Mouse (Mus musculus) neural tube, embryonic 13.5 days (tissue): ENCODE data around the gene Nbas. TPM values are rescaled to one million over a fixed set of nuclear protein-coding genes. Genes with fewer than 3 reads are reported as not detected.

ENCODE experiments used
- ATAC-seq: fragments of 200-750 bp; cut with Nextera tagmentation; 2 replicates; pipeline ENCODE4 v1.8.0; 2017; ENCODE audit warnings: low read depth, mild to moderate bottlenecking, moderate TSS enrichment, moderate library complexity
- H3K27ac ChIP-seq: fragments of 300-500 bp; sonication (generic); replicated peaks from 2 replicates; pipeline ENCODE4 v1.5.1; 2015; ENCODE audit warnings: moderate library complexity, mild to moderate bottlenecking, inconsistent platforms
- H3K27me3 ChIP-seq: fragments of 300-500 bp; sonication (generic); 2 replicates; pipeline ENCODE4 v1.6.1; 2015; ENCODE audit warnings: mild to moderate bottlenecking, inconsistent platforms
- H3K36me3 ChIP-seq: fragments of 300-500 bp; sonication (generic); 2 replicates; pipeline ENCODE4 v1.6.1; 2015; ENCODE audit warnings: mild to moderate bottlenecking, inconsistent platforms
- H3K4me1 ChIP-seq: fragments of 300-500 bp; sonication (generic); replicated peaks from 2 replicates; pipeline ENCODE4 v1.6.1; 2015; ENCODE audit warnings: inconsistent platforms
- H3K4me2 ChIP-seq: fragments of 300-500 bp; sonication (generic); 2 replicates; pipeline ENCODE4 v1.6.1; 2015; ENCODE audit warnings: inconsistent platforms, mild to moderate bottlenecking, moderate library complexity
- H3K4me3 ChIP-seq: fragments of 300-500 bp; sonication (generic); 2 replicates; pipeline ENCODE4 v1.5.1; 2015; ENCODE audit warnings: mild to moderate bottlenecking, inconsistent platforms
- H3K9ac ChIP-seq: fragments of 300-500 bp; sonication (generic); 2 replicates; pipeline ENCODE4 v1.6.1; 2015; ENCODE audit warnings: moderate library complexity, mild to moderate bottlenecking, inconsistent platforms
- H3K9me3 ChIP-seq: fragments of 300-500 bp; sonication (generic); 2 replicates; pipeline ENCODE4 v1.6.1; 2016; ENCODE audit warnings: inconsistent platforms
- WGBS: fragments of 180-500 bp; shearing (Covaris S2); methylation state at CpG from one replicate; pipeline ENCODE4 v1.1.7; 2015; 5-methylcytosine and 5-hydroxymethylcytosine counted together
- polyA plus RNA-seq: library from polyadenylated mRNA; unstranded; fragments of >200 nt; fragmentation: Nextera tagmentation; extraction: Ambion mirVana; gene quantifications from 2 replicates; pipeline ENCODE4 v1.2.1, GENCODE M21; 2015

Gene Nbas
- polyA plus RNA-seq, 1 experiment from 2014 or later: 15.1 TPM

GRCm38 (mm10) chr12:13486278-13486677 is 217.3 kb downstream of the Nbas start:
- H3K4me1 ChIP-seq: no peaks in the 10 kb centered on the region
- no peak overlapping the region for H3K9ac ChIP-seq
- no peak for ATAC-seq
- WGBS: 92% methylated on average over 3 of the region's 3 CpGs
- H3K27ac ChIP-seq: no peak overlapping the region
- H3K36me3 ChIP-seq: peaks cover 14% of the 10 kb centered on the region
- no peak overlapping the region for H3K4me2 ChIP-seq
- no peaks in the 10 kb centered on the region for H3K27me3 ChIP-seq
- no peak overlapping the region for H3K4me3 ChIP-seq
- H3K9me3 ChIP-seq: no peaks in the 10 kb centered on the region

GRCm38 (mm10) chr12:13497211-13497610 is 228.3 kb downstream of the Nbas start:
- Histone ChIP-seq H3K27ac (no peak overlapping the region), H3K9me3 (no peaks in the 10 kb centered on the region), H3K9ac (no peak overlapping the region), H3K27me3 (no peaks in the 10 kb centered on the region), H3K4me1 (peaks cover 12% of the 10 kb centered on the region), H3K4me2 (no peak overlapping the region), H3K36me3 (no peaks in the 10 kb centered on the region), H3K4me3 (no peak overlapping the region)
- ATAC-seq: no peak
- WGBS: 91% methylated on average over 6 of the region's 6 CpGs

- H3K9me3 ChIP-seq: no peaks in the 10 kb centered on the region
- no peaks in the 10 kb centered on the region for H3K36me3 ChIP-seq
- no peak overlapping the region for H3K9ac ChIP-seq
- H3K27me3 ChIP-seq: no peaks in the 10 kb centered on the region
- 42% methylated on average over 10 of the region's 10 CpGs for WGBS
- peaks cover 12% of the 10 kb centered on the region for H3K4me1 ChIP-seq
- H3K4me3 ChIP-seq: no peak overlapping the region
- peak; percentile 57; the same call in 1 of the 2 replicates for ATAC-seq
- H3K27ac ChIP-seq: no peak overlapping the region
- H3K4me2 ChIP-seq: no peak overlapping the region
These were observed 230.4 kb downstream of the Nbas start for GRCm38 (mm10) chr12:13499237-13499889.

GRCm38 (mm10) chr12:13500191-13500590 is 231.3 kb downstream of the Nbas start:
- no peak overlapping the region for H3K4me2 ChIP-seq
- no peak overlapping the region for H3K9ac ChIP-seq
- WGBS: 88% methylated on average over 3 of the region's 3 CpGs
- peaks cover 12% of the 10 kb centered on the region for H3K4me1 ChIP-seq
- no peaks in the 10 kb centered on the region for H3K36me3 ChIP-seq
- H3K4me3 ChIP-seq: no peak overlapping the region
- no peak overlapping the region for H3K27ac ChIP-seq
- H3K27me3 ChIP-seq: no peaks in the 10 kb centered on the region
- ATAC-seq: no peak
- H3K9me3 ChIP-seq: no peaks in the 10 kb centered on the region

- Histone ChIP-seq H3K9me3 (no peaks in the 10 kb centered on the region), H3K4me1 (no peaks in the 10 kb centered on the region), H3K4me3 (no peak overlapping the region), H3K36me3 (no peaks in the 10 kb centered on the region), H3K27me3 (no peaks in the 10 kb centered on the region), H3K27ac (no peak overlapping the region), H3K9ac (no peak overlapping the region), H3K4me2 (no peak overlapping the region)
- ATAC-seq: no peak
- 65% methylated on average over 5 of the region's 5 CpGs for WGBS
These were observed 236.0 kb downstream of the Nbas start for GRCm38 (mm10) chr12:13504771-13505444.

- 32% methylated on average over 1 of the region's 1 CpGs for WGBS
- no peak overlapping the region for H3K9ac ChIP-seq
- H3K36me3 ChIP-seq: peaks cover 47% of the 10 kb centered on the region
- no peaks in the 10 kb centered on the region for H3K9me3 ChIP-seq
- H3K4me2 ChIP-seq: no peak overlapping the region
- ATAC-seq: no peak
- no peak overlapping the region for H3K27ac ChIP-seq
- no peak overlapping the region for H3K4me3 ChIP-seq
- H3K4me1 ChIP-seq: no peaks in the 10 kb centered on the region
- H3K27me3 ChIP-seq: no peaks in the 10 kb centered on the region
These were observed 249.1 kb downstream of the Nbas start for GRCm38 (mm10) chr12:13518082-13518481.

GRCm38 (mm10) chr12:13519413-13519812 is 250.5 kb downstream of the Nbas start:
- WGBS: 93% methylated on average over 6 of the region's 6 CpGs
- Histone ChIP-seq H3K4me2 (no peak overlapping the region), H3K4me3 (no peak overlapping the region), H3K9ac (no peak overlapping the region), H3K9me3 (no peaks in the 10 kb centered on the region), H3K36me3 (peaks cover 39% of the 10 kb centered on the region), H3K4me1 (no peaks in the 10 kb centered on the region), H3K27me3 (no peaks in the 10 kb centered on the region), H3K27ac (no peak overlapping the region)
- ATAC-seq: no peak

GRCm38 (mm10) chr12:13532731-13533365 is 263.9 kb downstream of the Nbas start:
- no peak for ATAC-seq
- no peak overlapping the region for H3K4me3 ChIP-seq
- no peak overlapping the region for H3K27ac ChIP-seq
- peaks cover 13% of the 10 kb centered on the region for H3K36me3 ChIP-seq
- no peaks in the 10 kb centered on the region for H3K9me3 ChIP-seq
- H3K9ac ChIP-seq: no peak overlapping the region
- no peaks in the 10 kb centered on the region for H3K4me1 ChIP-seq
- 77% methylated on average over 1 of the region's 1 CpGs for WGBS
- H3K4me2 ChIP-seq: no peak overlapping the region
- H3K27me3 ChIP-seq: no peaks in the 10 kb centered on the region

GRCm38 (mm10) chr12:13539171-13539570 is 270.2 kb downstream of the Nbas start:
- 94% methylated on average over 4 of the region's 4 CpGs for WGBS
- no peak overlapping the region for H3K27ac ChIP-seq
- no peak overlapping the region for H3K4me3 ChIP-seq
- no peaks in the 10 kb centered on the region for H3K9me3 ChIP-seq
- H3K4me1 ChIP-seq: no peaks in the 10 kb centered on the region
- H3K4me2 ChIP-seq: no peak overlapping the region
- no peak for ATAC-seq
- H3K27me3 ChIP-seq: no peaks in the 10 kb centered on the region
- peaks cover 13% of the 10 kb centered on the region for H3K36me3 ChIP-seq
- no peak overlapping the region for H3K9ac ChIP-seq

- Histone ChIP-seq H3K4me3 (no peak overlapping the region), H3K36me3 (no peaks in the 10 kb centered on the region), H3K27me3 (no peaks in the 10 kb centered on the region), H3K4me2 (no peak overlapping the region), H3K9ac (no peak overlapping the region), H3K27ac (no peak overlapping the region), H3K4me1 (no peaks in the 10 kb centered on the region), H3K9me3 (no peaks in the 10 kb centered on the region)
- ATAC-seq: no peak
- WGBS: 43% methylated on average over 5 of the region's 5 CpGs
These were observed 274.9 kb downstream of the Nbas start for GRCm38 (mm10) chr12:13543806-13544205.

- H3K9ac ChIP-seq: no peak overlapping the region
- H3K4me3 ChIP-seq: no peak overlapping the region
- H3K4me1 ChIP-seq: no peaks in the 10 kb centered on the region
- 90% methylated on average over 5 of the region's 5 CpGs for WGBS
- H3K27me3 ChIP-seq: no peaks in the 10 kb centered on the region
- H3K36me3 ChIP-seq: peaks cover 7% of the 10 kb centered on the region
- H3K27ac ChIP-seq: no peak overlapping the region
- no peaks in the 10 kb centered on the region for H3K9me3 ChIP-seq
- ATAC-seq: no peak
- no peak overlapping the region for H3K4me2 ChIP-seq
These were observed 294.8 kb downstream of the Nbas start for GRCm38 (mm10) chr12:13563646-13564289.

- Histone ChIP-seq H3K36me3 (peaks cover 7% of the 10 kb centered on the region), H3K27me3 (no peaks in the 10 kb centered on the region), H3K4me2 (no peak overlapping the region), H3K4me1 (no peaks in the 10 kb centered on the region), H3K4me3 (no peak overlapping the region), H3K27ac (no peak overlapping the region), H3K9me3 (no peaks in the 10 kb centered on the region), H3K9ac (no peak overlapping the region)
- no peak for ATAC-seq
- WGBS: 87% methylated on average over 2 of the region's 2 CpGs
These were observed 295.4 kb downstream of the Nbas start for GRCm38 (mm10) chr12:13564330-13564729.
